Mouse (Mus musculus): ENCODE measurements around the gene Spns3. TPM values are rescaled to one million over a fixed set of nuclear protein-coding genes. Genes with fewer than 3 reads are reported as not detected.
"Not testable (repeated sequence)": the region's sequence is repeated elsewhere in the genome, so short reads cannot be mapped to it uniquely, and the experiment has no call there.

Spns3 gene
- polyA plus RNA-seq, 1 experiment from 2014 or later, result not detected

- Histone ChIP-seq H3K79me2 (ENCODE audit: inconsistent target) (no peaks in the 10 kb centered on the region), H3K4me3 (ENCODE audit: inconsistent target) (no peak overlapping the region), H3K27ac (no peak overlapping the region), H3K36me3 (ENCODE audit: inconsistent target) (no peaks in the 10 kb centered on the region)
- 83% methylated on average over 11 of the region's 11 CpGs for WGBS (ENCODE audit: missing documents)
Observed at GRCm38 (mm10) chr11:72569671-72570318, 19.5 kb upstream of the Spns3 start.

- H3K79me2 ChIP-seq (ENCODE audit: inconsistent target), result no peaks in the 10 kb centered on the region
- H3K27ac ChIP-seq, result no peak overlapping the region
- WGBS (ENCODE audit: missing documents), result 56% methylated on average over 8 of the region's 8 CpGs
- no peaks in the 10 kb centered on the region for H3K36me3 ChIP-seq (ENCODE audit: inconsistent target)
- H3K4me3 ChIP-seq (ENCODE audit: inconsistent target), result no peak overlapping the region
Observed at GRCm38 (mm10) chr11:72569051-72569450, 18.7 kb upstream of the Spns3 start.

DNA sequence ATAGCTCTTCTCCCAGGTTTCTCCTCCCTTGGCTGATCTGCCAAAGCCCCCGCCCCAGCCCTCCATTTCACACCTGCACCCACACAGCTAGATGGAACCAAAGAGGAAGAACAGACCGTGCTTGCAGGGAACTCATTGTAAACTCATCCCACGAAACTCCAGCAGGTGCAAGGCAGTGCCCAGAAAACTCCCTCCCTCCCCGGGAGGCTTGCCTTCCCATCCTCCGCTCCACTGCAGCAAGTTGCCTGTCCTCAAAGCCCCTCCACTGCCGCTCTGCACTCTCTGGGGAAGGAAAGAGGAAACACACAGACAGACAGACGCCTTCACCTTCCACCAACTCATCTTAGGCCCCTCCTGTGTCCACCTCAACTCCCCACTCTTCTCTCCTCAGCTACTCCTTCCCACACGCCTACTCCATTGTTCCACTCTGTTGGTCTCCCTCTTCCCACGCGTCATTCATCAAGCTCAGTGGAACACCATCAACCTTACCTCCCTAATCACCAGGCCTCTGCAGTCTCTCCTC, 16.6 kb upstream of the Spns3 start:
- 75% methylated on average over 10 of the region's 10 CpGs for WGBS (ENCODE audit: missing documents)
- no peaks in the 10 kb centered on the region for H3K79me2 ChIP-seq (ENCODE audit: inconsistent target)
- no peaks in the 10 kb centered on the region for H3K36me3 ChIP-seq (ENCODE audit: inconsistent target)
- H3K4me3 ChIP-seq (ENCODE audit: inconsistent target), result no peak overlapping the region
- no peak overlapping the region for H3K27ac ChIP-seq

GRCm38 (mm10) chr11:72566304-72566703, 16.0 kb upstream of the Spns3 start:
- Histone ChIP-seq H3K27ac (no peak overlapping the region), H3K79me2 (ENCODE audit: inconsistent target) (no peaks in the 10 kb centered on the region), H3K36me3 (ENCODE audit: inconsistent target) (no peaks in the 10 kb centered on the region), H3K4me3 (ENCODE audit: inconsistent target) (no peak overlapping the region)
- WGBS (ENCODE audit: missing documents), result 100% methylated on average over 4 of the region's 7 CpGs

GRCm38 (mm10) chr11:72564232-72564807, 14.0 kb upstream of the Spns3 start:
- H3K36me3 ChIP-seq (ENCODE audit: inconsistent target), result no peaks in the 10 kb centered on the region
- H3K79me2 ChIP-seq (ENCODE audit: inconsistent target), result no peaks in the 10 kb centered on the region
- 17% methylated on average over 6 of the region's 6 CpGs for WGBS (ENCODE audit: missing documents)
- no peak overlapping the region for H3K27ac ChIP-seq
- no peak overlapping the region for H3K4me3 ChIP-seq (ENCODE audit: inconsistent target)

DNA sequence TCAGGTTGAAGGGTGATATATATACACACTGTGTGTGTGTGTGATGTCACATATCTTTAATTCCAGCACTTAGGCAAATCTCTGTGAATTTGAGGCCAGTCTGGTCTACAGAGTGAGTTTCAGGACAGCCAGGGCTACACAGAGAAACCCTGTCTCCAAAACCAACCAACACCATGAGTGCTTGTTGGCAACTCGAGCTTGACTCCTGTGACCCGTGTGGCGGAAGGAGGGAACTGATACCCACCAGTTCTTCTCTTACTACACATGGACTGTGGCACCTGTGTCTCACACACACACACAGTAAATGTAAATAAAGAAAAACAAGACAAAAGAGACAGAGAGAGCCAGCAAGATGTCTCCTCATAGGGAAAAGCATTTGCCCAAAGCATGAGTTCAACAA, 10.4 kb upstream of the Spns3 start:
- Histone ChIP-seq H3K27ac (no peak overlapping the region), H3K4me3 (ENCODE audit: inconsistent target) (no peak overlapping the region), H3K36me3 (ENCODE audit: inconsistent target) (no peaks in the 10 kb centered on the region), H3K79me2 (ENCODE audit: inconsistent target) (no peaks in the 10 kb centered on the region)
- WGBS (ENCODE audit: missing documents), result 63% methylated on average over 3 of the region's 3 CpGs

GRCm38 (mm10) chr11:72558155-72558554, 7.8 kb upstream of the Spns3 start:
- Histone ChIP-seq H3K36me3 (ENCODE audit: inconsistent target) (no peaks in the 10 kb centered on the region), H3K27ac (no peak overlapping the region), H3K4me3 (ENCODE audit: inconsistent target) (no peak overlapping the region), H3K79me2 (ENCODE audit: inconsistent target) (no peaks in the 10 kb centered on the region)
- WGBS (ENCODE audit: missing documents), result 88% methylated on average over 5 of the region's 5 CpGs

- H3K4me3 ChIP-seq (ENCODE audit: inconsistent target), result no peak overlapping the region
- WGBS (ENCODE audit: missing documents), result 100% methylated on average over 2 of the region's 2 CpGs
Observed at GRCm38 (mm10) chr11:72556953-72557352, 6.6 kb upstream of the Spns3 start.

GRCm38 (mm10) chr11:72556470-72556869, 6.2 kb upstream of the Spns3 start:
- 86% methylated on average over 4 of the region's 4 CpGs for whole genome bisulfite sequencing (ENCODE audit: missing documents)
- Histone ChIP-seq H3K4me3 (ENCODE audit: inconsistent target) (no peak overlapping the region), H3K79me2 (ENCODE audit: inconsistent target) (no peaks in the 10 kb centered on the region), H3K27ac (no peak overlapping the region), H3K36me3 (ENCODE audit: inconsistent target) (no peaks in the 10 kb centered on the region)

More at GRCm38 (mm10) chr11:72556953-72557352, 6.6 kb upstream of the Spns3 start:
- Histone ChIP-seq H3K27ac (no peak overlapping the region), H3K36me3 (ENCODE audit: inconsistent target) (no peaks in the 10 kb centered on the region), H3K79me2 (ENCODE audit: inconsistent target) (no peaks in the 10 kb centered on the region)

- WGBS (ENCODE audit: missing documents), result 33% methylated on average over 7 of the region's 7 CpGs
- Histone ChIP-seq H3K79me2 (ENCODE audit: inconsistent target) (no peaks in the 10 kb centered on the region), H3K27ac (no peak overlapping the region), H3K36me3 (ENCODE audit: inconsistent target) (no peaks in the 10 kb centered on the region), H3K4me3 (ENCODE audit: inconsistent target) (no peak overlapping the region)
Observed at GRCm38 (mm10) chr11:72551531-72552105, 1.3 kb upstream of the Spns3 start.

GRCm38 (mm10) chr11:72547181-72547580, 3.1 kb downstream of the Spns3 start:
- Histone ChIP-seq H3K79me2 (ENCODE audit: inconsistent target) (no peaks in the 10 kb centered on the region), H3K4me3 (ENCODE audit: inconsistent target) (no peak overlapping the region), H3K36me3 (ENCODE audit: inconsistent target) (no peaks in the 10 kb centered on the region), H3K27ac (no peak overlapping the region)
- WGBS (ENCODE audit: missing documents), result 5% methylated on average over 3 of the region's 3 CpGs

GRCm38 (mm10) chr11:72544716-72545115, 5.6 kb downstream of the Spns3 start:
- Histone ChIP-seq H3K79me2 (ENCODE audit: inconsistent target) (no peaks in the 10 kb centered on the region), H3K4me3 (ENCODE audit: inconsistent target) (no peak overlapping the region), H3K36me3 (ENCODE audit: inconsistent target) (no peaks in the 10 kb centered on the region), H3K27ac (no peak overlapping the region)
- 75% methylated on average over 7 of the region's 7 CpGs for WGBS (ENCODE audit: missing documents)

DNA sequence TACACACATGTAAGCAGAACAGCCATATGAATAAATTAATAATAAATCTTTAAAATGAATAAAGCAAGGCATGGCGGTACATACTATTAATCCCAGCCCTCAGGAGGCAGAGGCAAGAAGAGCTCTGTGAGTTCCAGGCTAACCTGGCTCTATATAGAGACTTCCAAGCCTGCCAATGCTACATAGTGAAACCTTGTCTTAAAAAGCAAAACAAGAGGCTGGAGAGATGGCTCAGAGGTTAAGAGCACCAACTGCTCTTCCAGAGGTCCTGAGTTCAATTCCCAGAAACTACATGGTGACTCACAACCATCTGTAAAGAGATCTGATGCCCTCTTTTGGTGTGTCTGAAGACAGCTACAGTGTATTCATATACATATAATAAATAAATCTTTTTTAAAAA, 6.6 kb downstream of the Spns3 start:
- H3K79me2 ChIP-seq (ENCODE audit: inconsistent target); H3K4me3 ChIP-seq (ENCODE audit: inconsistent target); H3K27ac ChIP-seq; H3K36me3 ChIP-seq (ENCODE audit: inconsistent target): not testable (repeated sequence)
- 100% methylated on average over 1 of the region's 1 CpGs for WGBS (ENCODE audit: missing documents)

GRCm38 (mm10) chr11:72542586-72542985, 7.7 kb downstream of the Spns3 start:
- WGBS (ENCODE audit: missing documents), result 100% methylated on average over 1 of the region's 1 CpGs
- H3K79me2 ChIP-seq (ENCODE audit: inconsistent target), result no peaks in the 10 kb centered on the region
- H3K36me3 ChIP-seq (ENCODE audit: inconsistent target), result no peaks in the 10 kb centered on the region
- H3K27ac ChIP-seq, result no peak overlapping the region
- H3K4me3 ChIP-seq (ENCODE audit: inconsistent target), result no peak overlapping the region

DNA sequence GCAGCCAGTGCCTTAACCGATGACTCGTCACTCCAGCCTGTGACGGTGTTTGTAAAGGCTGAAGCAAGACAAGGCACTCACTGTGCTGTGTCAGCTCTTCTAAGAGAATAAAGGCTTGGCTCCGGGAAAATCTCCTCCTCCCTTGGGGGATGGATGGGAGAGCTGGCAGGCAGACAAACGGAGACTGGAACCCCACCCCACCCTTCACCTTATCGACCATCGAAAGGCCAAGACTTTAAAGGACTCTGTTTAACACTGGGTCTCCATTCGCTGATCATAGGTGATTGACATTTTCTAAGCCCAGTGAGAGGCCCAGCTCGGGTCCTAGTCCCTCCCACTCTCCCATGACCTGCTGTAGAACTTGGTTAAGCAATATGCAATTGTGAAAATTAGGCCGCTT, 8.4 kb downstream of the Spns3 start:
- no peak overlapping the region for H3K4me3 ChIP-seq (ENCODE audit: inconsistent target)
- H3K79me2 ChIP-seq (ENCODE audit: inconsistent target), result no peaks in the 10 kb centered on the region
- 90% methylated on average over 10 of the region's 10 CpGs for WGBS (ENCODE audit: missing documents)
- H3K27ac ChIP-seq, result no peak overlapping the region
- H3K36me3 ChIP-seq (ENCODE audit: inconsistent target), result no peaks in the 10 kb centered on the region

All from macrophage (primary cell).